In the genomic region with DNA sequence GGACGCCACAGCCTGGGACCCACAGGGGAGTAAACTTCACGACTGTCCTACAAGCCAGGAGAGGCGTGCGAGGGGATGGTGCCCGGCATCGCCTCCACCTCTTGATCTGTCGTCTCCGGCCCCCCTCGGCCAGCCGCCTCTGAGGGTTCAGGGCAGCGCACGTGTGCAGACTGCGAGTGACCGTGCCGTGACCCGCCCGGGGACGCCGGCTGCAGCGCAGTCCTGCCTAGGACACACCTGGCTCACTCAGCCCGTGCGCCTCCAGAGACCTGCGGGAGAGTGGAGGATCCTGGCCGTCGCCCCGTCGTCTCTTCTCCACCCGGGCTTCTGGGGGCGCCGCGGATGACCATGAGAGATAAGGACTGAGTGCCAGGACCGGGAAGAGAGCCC, we compare ENCODE assay signal across 8 mouse cellular contexts. TPM values are rescaled to one million over a fixed set of nuclear protein-coding genes. Genes with fewer than 3 reads are reported as not detected.
DNase-seq lines count a peak whose midpoint lies in the region; ATAC-seq lines count a peak whose summit lies in the region.

No protein-coding gene starts in this region.

- H3K36me3 ChIP-seq in heart, embryonic 12.5 days, result no peaks in the 10 kb centered on the region
- no peaks in the 10 kb centered on the region for H3K36me3 ChIP-seq in liver, embryonic 15.5 days (replicated peaks)

- H3K9ac ChIP-seq in heart, embryonic 12.5 days, result peak overlapping the region; percentile 62
- no peak overlapping the region for H3K9ac ChIP-seq in liver, embryonic 15.5 days

- under 1% methylated on average over 32 of the region's 32 CpGs for WGBS in heart, embryonic 12.5 days
- WGBS in liver, embryonic 15.5 days (ENCODE audit: insufficient replicate concordance), result under 1% methylated on average over 32 of the region's 32 CpGs

- 0 out of 2 replicates have a peak, but pooled peaks have one; percentile 13 for ATAC-seq in heart, embryonic 12.5 days (ENCODE audit: insufficient number of reproducible peaks, low FRiP score)
- no peak for ATAC-seq in liver, embryonic 15.5 days (ENCODE audit: insufficient read depth)

- H3K4me3 ChIP-seq in heart, embryonic 12.5 days, result peak overlapping the region; percentile 60
- peak overlapping the region; percentile 79 for H3K4me3 ChIP-seq in brown adipose tissue, adult 24 weeks (ENCODE audit: insufficient read depth, low read depth, low read length)
- H3K4me3 ChIP-seq in liver, embryonic 15.5 days (replicated peaks), result peak overlapping the region; percentile 37

- DNase-seq in heart, adult 8-10 months (ENCODE audit: low spot score), result no peak
- peak; percentile 26 for DNase-seq in heart, postnatal 4 days
- DNase-seq in natural killer cell, adult 2 months (ENCODE audit: low spot score in 2 of 2), result no peak
- no peak for DNase-seq in frontal cortex, adult 2 months (ENCODE audit: extremely low spot score in 1 of 2, low spot score in 1 of 2)
- DNase-seq in thymus, postnatal 25 days, result no peak

- peak overlapping the region; percentile 88 for H3K4me2 ChIP-seq in heart, embryonic 12.5 days
- peak overlapping the region; percentile 59 for H3K4me2 ChIP-seq in liver, embryonic 15.5 days

- no peaks in the 10 kb centered on the region for H3K9me3 ChIP-seq in heart, embryonic 12.5 days (replicated peaks)
- no peaks in the 10 kb centered on the region for H3K9me3 ChIP-seq in liver, embryonic 15.5 days (replicated peaks)

- peaks cover 22% of the 10 kb centered on the region for H3K4me1 ChIP-seq in heart, embryonic 12.5 days (replicated peaks)
- peaks cover 4% of the 10 kb centered on the region; the same call in 1 of the 2 replicates for H3K4me1 ChIP-seq in brown adipose tissue, adult 24 weeks (ENCODE audit: control insufficient read depth, insufficient read depth, insufficient read length, low read length)
- H3K4me1 ChIP-seq in liver, embryonic 15.5 days (replicated peaks), result peaks cover 16% of the 10 kb centered on the region

- no peak overlapping the region for H3K27ac ChIP-seq in heart, embryonic 12.5 days (ENCODE audit: poor library complexity, severe bottlenecking)
- H3K27ac ChIP-seq in brown adipose tissue, adult 24 weeks (replicated peaks; ENCODE audit: low read depth, low read length), result peak overlapping the region; percentile 47
- no peak overlapping the region for H3K27ac ChIP-seq in liver, embryonic 15.5 days (replicated peaks)

- H3K27me3 ChIP-seq in heart, embryonic 12.5 days (replicated peaks), result peaks cover 34% of the 10 kb centered on the region
- peaks cover 71% of the 10 kb centered on the region for H3K27me3 ChIP-seq in liver, embryonic 15.5 days

RNA-seq across cellular contexts. Expression of gene Bmp6, which starts 0.5 kb away (rescaled TPM):
- 4.6 and 4.7 TPM in 2 replicates for polyA plus RNA-seq in heart, embryonic 12.5 days (2016; fragmentation: Nextera tagmentation; extraction: Ambion mirVana)
- total RNA-seq in heart, adult 8-10 months (2022), result 10 to 100 TPM; 23.9 to 27.7 (median 24.9) TPM
- polyA plus RNA-seq in brown adipose tissue, adult 24 weeks (2012; ENCODE audit: insufficient read depth, insufficient read length, missing spikeins), result 6.3 and 8.2 TPM in 2 replicates
- total RNA-seq in heart, postnatal 4 days (2021), result 10 to 100 TPM; 20.7 TPM
- polyA plus RNA-seq in liver, embryonic 15.5 days (2015; fragmentation: Nextera tagmentation; extraction: Ambion mirVana), result 0.15 and 0.25 TPM in 2 replicates
- polyA plus RNA-seq in frontal cortex, adult 2 months (2012; rRNA removed), result 11.2 and 13.6 TPM in 2 replicates
